Mouse (Mus musculus) erythroid progenitor cell, adult 5-6 weeks (primary cell): Measurements from ENCODE around the gene Pop7. TPM values are rescaled to one million over a fixed set of nuclear protein-coding genes. Genes with fewer than 3 reads are reported as not detected.

Source experiments
- ATAC-seq: replicated peaks from 2 replicates; pipeline ENCODE4 v1.8.0; 2016; ENCODE audit warnings: moderate number of reproducible peaks, mild to moderate bottlenecking, moderate TSS enrichment, inconsistent platforms; ENCODE audit not compliant: poor library complexity, low FRiP score, severe bottlenecking
- total RNA-seq, 2 experiments: library from RNA; stranded (forward) in 1 of 2; stranded (reverse) in 1 of 2; fragments of 150-400 nt in 1 of 2; fragments of 186-747, 209-891 nt in 1 of 2; gene quantifications; 2 replicates each; pipeline versions ENCODE4 v1.2.3 to v1.2.4; 2015 to 2017; ENCODE audit warnings: low replicate concordance in 2 of 2

Gene Pop7
- total RNA-seq, 2 experiments from 2014 or later = 0.38 to 23.5 TPM

DNA sequence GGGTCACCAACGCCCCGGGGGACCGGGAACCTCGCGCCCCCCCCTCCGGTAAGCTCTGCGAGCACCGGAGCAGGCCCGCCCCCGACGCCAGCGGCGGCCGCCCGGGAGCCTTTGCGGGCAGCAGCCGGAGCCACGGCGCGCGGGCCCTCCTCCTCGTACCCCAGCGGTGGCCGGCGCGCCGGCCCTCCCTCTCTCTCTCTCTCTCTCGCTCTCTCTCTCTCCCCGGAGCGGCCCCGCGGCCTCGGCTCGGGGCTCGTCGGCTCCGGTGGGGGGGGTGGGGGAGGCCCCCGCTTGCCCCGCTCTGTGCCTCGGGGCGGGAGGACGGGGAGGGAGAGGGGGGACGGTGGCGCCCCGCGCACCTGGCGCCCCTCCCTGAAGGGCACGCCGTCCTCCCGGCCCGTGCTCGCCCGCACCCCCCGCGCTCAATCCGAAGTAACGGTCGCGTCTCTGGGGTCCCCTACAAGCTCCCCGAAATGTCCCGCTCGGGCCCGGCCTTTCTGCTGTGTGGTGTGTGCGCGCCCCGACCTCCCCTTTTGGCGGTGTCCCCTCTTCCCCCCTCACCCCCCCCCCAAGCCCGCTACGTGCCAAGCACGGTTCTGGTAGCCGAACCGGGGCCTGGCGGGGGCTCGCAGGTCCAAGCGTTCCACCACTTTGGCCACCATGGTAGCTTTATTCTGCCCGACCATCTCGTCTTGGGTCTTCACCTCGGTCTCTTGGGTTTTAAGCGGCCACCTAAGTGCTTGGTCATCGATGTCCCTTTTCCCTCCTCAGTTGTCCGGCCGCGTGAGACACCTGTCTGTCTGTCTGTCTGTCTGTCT, 8.5 kb upstream of the Pop7 start:
- peak; percentile 50 for ATAC-seq

DNA sequence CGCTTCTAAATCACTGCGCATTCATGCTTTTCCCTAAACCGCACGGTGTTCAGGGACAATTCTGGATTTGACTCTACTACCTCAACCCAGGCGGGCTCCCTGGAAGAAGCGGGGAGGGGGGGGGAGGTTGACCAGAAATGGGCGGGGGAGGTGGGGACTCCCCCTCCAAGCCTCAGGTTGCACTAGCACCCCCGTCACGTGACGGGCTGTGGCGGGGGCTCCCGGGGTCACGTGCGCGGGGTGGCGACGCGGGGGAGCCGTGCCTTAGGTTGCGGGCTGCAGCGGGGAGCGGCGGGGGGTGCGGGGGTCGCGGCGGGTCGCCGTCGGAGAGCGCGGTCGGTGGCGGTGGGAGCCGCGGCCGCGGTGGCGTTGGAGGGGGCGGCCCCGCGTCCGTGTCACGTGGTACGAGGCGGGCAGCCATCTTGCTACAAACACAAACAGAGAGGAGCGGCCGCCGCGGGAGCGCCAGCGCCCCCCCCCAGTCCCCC, 7.7 kb upstream of the Pop7 start:
- ATAC-seq = peak; percentile 76

DNA sequence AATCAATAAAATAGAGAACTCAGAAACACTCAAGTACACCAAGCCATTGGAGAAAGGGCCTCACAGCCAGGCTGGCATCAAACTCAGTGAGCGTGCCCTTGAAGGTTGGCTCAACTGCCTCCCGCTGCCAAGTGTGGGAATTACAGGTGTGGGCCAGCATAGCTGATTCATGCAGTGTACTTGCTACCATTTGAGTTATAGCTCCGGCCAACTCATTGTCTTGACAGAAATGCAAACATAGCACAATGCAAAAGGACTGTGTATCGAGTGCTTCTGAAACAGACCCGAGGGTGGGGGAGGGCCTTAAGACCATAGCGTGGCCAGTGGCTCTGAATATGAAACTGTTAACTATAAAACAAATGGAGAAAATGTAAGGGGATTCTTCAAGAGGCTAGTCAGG, 1.7 kb upstream of the Pop7 start:
- no peak for ATAC-seq

DNA sequence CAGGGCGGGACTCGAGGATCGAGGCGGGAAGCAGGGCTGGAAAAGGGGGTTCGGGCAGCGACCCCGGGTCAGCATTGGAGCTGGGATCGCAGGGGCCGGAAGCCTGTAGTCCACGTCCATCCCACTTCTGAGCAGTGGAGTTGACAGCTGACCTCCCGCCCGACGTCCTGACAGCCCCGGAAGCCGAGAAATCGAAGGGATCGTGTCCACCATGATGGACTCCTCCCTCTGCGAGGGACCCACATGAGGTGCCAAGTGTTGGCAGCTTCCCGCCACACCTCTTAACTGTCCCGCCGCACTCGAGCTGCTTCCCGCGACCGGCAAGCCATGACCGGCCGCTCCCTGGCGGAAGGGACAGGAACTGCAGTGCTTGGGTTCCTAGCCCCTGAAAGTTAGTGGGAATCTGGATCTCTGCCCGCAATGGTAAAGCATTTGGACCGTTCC, 371 bp upstream of the Pop7 start:
- ATAC-seq = peak; percentile 85

DNA sequence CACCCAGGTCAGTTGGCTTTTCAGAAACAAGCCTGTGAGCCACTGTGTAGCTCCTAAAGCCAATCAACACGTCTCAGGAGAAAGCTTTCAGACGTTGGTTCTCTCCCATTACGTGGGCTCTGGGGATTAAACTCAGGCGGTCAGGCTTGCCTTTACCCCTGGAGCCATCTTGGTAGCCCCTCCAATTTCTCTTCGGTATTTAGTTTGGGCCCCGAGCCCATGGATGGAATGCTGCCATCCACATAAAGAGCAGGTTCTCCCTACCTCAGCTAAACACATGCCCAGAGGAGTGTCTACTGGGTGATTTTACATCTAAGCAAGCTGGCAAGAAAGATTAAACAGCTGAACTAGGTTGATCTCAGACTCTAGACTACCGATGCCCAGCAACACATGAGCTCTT, 2.1 kb downstream of the Pop7 start:
- ATAC-seq = no peak

DNA sequence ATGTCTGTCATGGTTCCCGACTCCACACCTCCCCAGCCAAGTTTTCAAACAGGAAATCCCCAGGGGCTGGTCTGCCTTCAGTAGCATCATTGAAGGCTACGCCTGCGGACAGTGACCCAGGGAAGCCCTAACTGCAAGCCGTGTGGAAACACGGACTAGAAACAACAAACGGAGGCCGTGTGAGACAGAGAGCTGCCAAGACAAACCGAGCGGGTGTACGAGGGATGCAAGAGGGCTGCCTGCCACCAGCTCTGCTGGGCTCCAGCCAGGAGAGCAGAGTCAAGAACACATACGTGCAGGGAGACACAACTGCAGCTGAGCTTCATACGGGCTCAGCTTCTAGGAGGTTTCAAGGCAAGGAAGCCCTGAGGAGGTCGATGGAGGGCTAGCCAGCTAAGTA, 8.5 kb downstream of the Pop7 start:
- ATAC-seq = no peak

DNA sequence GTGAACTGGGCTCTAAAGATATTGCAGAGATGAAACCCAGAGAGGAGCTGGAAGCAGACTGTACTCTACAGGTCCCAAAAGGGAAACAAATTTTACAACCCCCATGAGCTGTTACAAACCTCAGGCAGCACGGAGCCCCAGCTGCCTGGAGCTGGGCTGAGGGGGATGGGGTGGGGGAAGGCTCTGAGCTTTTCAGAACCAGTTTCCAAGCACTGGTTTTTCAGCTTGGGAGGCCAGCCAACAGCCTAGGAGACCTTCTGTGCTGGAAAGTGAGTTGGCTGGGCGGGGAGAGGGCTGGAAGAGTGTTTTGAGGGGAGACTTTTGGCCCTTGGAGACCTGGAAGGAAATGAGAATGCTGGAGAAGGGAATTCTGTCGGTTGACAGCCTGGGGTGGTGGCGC, 10.8 kb downstream of the Pop7 start:
- no peak for ATAC-seq

DNA sequence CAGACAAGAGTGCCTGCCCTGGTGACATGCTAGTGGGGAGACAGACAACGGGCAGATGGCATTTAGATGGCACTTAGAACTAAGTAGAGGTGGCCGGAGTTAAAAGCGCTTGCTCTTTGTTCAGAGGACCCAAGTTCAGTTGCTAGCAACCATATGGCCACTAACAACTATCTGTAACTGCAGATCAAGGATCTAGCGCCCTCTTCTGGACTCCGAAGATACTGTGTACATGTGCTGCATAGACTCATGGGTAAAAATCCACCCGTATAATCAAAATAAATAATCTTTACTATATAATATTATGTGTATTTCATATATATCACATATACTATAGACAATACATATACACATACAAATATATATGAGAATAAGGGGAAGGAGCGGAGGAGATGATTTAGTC, 14.7 kb downstream of the Pop7 start:
- no peak for ATAC-seq

DNA sequence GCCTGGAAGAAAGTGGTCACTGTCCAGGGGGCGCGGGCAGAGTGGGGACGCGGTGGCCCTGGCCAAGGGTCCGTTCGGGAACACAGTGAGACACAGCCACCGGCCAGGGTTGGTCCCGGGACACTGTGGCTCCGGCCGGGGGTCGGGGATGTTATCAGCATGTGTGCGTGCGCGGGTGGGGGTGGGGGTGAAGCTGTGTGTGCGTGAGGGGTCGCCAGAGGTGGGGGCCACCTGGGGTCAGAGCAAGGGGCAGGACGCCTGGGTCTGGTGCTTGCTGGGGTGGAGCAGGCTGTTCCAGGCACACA, 16.5 kb downstream of the Pop7 start:
- no peak for ATAC-seq

DNA sequence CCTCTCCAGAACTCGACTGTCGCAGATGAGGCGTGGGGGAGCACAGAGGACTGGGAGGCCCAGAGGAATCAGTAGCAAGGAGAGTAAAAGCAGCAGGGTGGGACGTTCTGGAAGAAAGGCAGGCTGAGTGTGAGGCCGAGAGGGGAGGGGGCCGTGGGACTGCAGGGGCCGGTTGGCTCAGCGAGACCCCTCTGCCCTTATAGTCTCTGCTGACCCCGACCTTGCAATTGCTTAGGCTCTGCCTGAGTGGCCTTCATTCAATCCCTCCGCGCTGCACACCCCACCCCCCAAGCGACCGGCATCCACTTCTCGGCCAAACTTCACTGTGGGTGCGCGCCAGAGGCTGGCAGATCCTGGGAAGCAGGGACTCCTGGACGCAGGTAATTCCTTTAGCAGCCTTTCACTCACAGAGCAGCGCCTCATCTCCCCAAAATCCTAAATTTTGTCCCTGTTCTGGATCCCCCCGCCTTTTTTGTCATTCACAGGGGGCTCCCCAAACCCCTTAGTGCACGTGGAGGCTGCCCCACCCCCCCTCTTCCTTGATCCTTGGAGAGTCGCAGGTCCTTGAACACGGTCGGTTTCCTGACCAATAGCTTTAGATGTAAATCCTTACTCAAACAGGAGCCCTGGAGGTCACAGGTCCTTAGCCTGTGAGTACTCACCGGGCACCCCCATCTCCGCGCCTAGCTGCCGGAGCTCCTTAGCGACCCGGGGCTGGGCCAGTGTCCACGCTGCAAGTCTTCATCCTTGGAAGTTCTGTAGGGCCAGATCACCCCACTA, 17.1 kb downstream of the Pop7 start:
- ATAC-seq = no peak

DNA sequence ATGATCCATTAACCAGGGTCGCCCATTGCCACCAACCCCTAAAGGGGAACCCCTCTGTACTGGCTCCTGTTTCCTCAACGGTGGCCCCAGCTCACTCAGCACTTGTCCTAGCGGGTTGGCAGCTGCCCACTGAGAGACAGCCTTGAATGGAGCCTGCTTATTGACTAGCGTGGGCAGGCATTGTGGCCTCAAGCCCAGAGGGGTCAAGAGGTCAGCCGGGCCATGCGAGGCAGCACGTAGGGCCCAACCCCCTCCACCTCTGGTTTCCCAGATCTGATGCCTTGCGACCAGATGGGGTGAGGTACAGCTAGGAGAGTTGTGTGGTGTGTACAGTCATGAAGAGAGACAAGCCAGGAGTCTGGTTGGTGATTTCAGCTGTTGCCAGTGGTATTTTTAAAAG, 20.4 kb downstream of the Pop7 start:
- ATAC-seq = no peak

DNA sequence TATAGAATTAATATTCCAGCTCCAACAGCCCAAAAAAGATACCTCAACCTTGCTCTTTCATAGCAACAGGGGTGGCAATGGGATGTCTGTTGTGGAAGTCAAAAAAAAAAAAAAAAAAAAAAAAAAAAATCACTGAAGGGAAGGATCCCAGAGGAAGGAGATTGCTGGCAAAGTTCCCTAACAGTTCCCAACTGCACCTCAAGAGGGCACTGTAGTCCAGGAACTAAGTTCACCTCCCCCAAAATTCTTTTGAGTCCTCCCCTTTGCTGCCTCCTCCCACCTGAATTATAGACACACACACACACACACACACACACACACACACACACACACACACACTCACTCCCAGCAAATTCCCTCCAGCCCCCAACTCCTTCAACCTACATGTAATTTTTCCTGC, 21.2 kb downstream of the Pop7 start:
- ATAC-seq = no peak

DNA sequence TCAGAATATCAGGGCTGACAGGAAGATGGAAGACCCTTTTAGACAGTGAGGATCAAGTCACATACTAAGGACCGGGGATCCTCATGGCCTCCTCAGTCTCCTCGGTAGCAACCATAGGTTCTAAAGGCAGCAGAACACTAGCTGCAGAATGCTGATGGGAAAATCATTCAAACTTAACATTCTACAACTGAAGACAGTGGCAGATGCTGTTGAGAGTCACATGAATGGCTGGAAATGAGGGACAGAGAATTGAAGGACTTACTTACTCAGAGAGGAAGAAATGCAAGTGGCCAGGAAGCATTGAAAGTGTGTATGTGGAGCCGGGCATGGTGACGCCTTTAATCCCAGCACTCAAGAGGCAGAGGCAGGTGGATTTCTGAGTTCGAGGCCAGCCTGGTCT, 25.4 kb downstream of the Pop7 start, which contains the start of gene Zan:
Zan (minus strand) TSS at position 101 of the 400 bp plus-strand sequence.
- no peak for ATAC-seq

DNA sequence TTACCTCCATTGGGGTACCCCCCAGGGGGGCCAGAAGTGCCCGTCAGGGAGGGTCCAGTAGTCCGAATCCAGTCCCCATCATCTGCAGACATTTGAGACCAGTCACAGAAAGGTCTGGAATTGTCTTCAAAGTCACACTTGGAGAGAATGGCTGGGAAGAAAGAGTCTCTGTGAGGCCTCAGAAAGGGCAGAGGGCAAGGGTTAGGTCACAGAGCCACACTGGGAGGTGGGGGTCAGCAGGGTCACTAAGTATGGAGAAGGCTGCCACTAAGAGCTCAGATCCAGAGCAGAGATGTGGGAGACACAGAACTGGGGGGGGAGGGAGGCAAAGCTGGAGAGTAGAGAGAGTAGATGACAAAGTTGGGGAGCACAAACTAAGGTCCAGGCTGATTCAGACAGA, 28.0 kb downstream of the Pop7 start:
- no peak for ATAC-seq

DNA sequence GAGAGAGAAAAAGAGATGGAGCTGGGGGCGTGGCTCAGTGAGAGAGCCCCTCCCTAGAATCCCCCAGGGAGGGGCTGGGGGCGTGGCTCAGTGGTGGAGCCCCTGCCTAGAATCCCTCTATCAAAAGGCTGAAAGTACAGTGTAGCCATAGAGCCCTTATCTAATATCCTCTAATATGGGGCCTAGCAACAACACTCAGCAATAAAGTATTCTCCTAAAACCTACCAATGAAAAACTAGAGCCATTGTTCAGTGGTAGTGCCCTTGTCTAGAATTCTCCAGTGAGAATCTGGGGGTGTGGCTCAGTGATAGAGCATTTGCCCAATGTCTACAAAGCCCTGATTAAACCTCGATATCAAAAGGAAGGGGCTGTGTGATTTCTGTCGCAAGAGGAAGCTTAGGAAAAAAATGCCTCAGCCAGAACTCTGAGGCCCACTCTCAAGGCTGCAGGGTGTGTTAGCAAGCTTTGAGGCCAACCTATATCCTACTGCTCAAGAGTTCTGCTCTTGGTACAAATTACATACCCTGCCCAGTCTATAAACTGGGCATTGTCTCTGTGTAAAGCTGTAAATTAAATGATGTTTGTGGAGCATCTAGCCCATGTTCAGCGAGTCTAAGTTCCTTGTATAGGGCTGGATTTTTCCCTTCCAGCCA, 29.9 kb downstream of the Pop7 start:
- no peak for ATAC-seq

DNA sequence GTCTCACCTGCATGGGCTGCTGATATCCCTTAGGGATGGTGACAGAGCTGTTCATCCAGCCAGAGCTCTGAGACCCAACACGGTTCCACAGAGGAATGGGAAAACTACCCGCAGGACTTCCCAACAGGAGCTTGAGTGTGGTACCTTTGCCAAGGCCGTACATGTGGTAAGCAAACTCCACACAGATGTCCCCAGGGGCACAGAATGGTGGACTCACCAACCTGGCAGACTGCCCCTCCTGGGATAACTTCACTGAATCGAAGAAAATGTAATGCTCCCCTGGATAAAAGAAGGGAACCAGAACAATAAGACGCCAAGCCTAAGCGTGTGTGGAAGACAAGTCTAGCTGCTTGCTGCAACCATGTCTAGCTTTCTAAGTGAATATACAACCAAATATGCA, 35.4 kb downstream of the Pop7 start:
- no peak for ATAC-seq

DNA sequence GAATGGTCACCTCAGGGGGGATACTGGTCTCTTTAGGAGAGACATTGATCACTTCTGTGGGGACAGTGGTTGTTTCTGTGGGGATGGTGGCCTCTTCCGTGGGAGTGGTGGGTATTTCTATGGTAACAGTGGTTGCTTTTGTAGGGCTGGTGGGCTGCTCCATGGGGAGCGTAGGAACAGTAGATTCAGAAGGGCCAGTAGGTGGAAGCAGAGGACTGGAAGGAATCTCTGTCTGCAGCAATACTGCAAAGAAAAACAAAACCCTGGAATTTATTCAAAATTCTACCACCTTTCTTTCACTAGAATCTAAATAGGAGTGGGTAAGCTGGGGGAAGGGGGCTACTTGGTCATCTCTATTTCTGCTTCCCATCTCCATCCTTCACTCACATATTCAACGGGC, 37.3 kb downstream of the Pop7 start:
- ATAC-seq = no peak

DNA sequence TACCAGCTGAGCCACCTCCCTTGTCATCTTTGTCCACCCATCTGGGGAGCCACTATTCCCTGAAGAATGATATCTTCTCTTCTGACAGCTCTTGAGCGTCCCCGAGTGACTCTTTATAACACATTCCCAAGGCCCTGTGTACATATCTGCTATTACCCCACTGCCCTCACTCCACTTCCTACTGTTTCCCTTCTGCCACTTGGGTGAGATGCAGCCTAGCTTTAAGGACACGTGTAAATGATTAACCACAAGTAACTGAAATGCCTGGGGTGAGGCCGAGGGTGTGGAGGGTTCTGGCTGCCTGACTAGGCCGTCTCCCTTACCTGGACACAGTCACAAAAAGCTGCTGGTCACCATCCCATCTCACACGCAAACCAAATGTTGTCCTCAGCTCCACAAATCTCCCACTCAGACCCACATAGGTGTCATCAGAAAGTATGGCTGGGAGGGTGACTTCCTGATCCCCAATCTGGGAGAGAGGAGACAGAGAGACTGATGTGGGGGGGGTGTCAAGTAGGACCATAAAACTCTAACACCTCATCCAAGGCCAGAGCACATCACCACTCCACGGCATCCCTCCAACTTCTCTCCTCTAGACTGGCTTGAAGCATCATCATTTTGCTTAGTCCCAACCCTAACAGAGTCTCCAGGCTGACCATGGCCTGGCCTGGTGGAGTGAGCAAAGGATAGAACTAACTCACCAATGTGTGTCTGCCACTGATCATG, 46.3 kb downstream of the Pop7 start:
- no peak for ATAC-seq

DNA sequence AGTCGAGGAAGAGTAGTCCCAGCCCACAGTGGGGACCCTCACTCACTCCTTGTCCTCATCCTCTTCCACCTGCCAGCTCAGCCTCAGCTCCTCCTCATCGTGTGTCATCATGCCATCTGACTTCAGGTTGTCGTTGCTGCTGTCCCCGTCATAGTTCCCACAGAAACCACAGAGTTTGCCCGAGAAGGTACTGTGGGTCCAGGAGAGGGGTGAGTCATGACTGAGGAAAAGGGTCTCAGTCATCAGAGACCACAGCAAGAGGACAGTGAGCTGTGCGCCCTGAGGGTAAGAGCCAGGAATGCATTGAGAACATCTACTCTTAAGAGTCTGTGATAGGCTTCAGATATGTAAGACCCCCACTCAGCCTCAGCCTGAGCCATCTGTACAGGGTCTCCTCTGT, 47.1 kb downstream of the Pop7 start:
- no peak for ATAC-seq
